Mouse (Mus musculus): ENCODE results near the gene Psma4. TPM values are rescaled to one million over a fixed set of nuclear protein-coding genes. Genes with fewer than 3 reads are reported as not detected.
"Not testable (repeated sequence)": the region's sequence is repeated elsewhere in the genome, so short reads cannot be mapped to it uniquely, and the experiment has no call there.

Psma4 gene
- polyA plus RNA-seq, 1 experiment from 2014 or later, result 256 TPM

DNA sequence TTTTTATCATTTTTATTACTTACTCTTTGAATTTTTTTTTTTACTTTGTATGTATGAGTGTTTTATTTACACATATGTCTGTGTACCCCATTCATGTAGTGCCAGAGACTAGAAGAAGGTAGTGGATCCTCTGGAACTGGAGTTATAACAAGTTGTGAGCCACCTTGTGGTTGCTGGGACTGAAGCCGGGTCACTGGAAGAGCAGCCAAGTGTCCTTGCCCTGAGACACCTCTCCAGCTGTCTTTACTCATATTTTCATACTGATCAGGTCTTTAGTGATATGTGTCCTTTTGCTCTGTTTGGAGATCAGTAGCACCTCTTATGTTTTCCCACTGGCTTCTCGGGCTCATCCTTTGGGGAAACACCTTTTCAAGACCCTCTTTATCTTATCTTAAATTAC is 6.1 kb upstream of the Psma4 start:
- Histone ChIP-seq H3K4me1 (replicated peaks) (no peaks in the 10 kb centered on the region), H3K9me3 (no peaks in the 10 kb centered on the region), H3K4me2 (no peak overlapping the region), H3K27ac (replicated peaks) (no peak overlapping the region), H3K27me3 (no peaks in the 10 kb centered on the region), H3K4me3 (no peak overlapping the region), H3K9ac (no peak overlapping the region), H3K36me3 (no peaks in the 10 kb centered on the region)
- WGBS, result 82% methylated on average over 2 of the region's 2 CpGs
- ATAC-seq (ENCODE audit: low FRiP score, low read depth), result no peak

DNA sequence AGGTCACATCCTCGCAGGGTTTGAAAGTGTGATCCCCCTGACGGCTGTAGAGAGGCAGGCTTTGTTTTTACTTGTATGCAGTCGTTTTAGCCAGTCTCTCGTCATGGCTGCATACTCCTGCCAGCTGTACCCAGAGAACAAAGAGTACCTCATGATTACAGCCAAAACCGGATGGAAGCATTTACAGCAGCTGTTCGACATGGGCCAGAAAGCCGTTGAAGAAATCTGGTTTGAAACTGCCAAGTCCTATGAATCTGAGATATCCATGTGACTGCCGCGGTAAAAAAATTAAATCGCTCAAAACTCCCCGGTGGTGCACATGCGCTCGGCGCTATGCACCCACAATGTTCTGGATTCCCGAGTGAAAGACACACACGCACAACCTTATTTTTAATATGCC is 4.3 kb upstream of the Psma4 start:
- Histone ChIP-seq H3K27me3 (no peaks in the 10 kb centered on the region), H3K9ac (no peak overlapping the region), H3K36me3 (no peaks in the 10 kb centered on the region), H3K27ac (replicated peaks) (no peak overlapping the region), H3K9me3 (no peaks in the 10 kb centered on the region), H3K4me2 (no peak overlapping the region), H3K4me1 (replicated peaks) (peaks cover 4% of the 10 kb centered on the region), H3K4me3 (no peak overlapping the region)
- 77% methylated on average over 16 of the region's 16 CpGs for WGBS
- no peak for ATAC-seq (ENCODE audit: low FRiP score, low read depth)

DNA sequence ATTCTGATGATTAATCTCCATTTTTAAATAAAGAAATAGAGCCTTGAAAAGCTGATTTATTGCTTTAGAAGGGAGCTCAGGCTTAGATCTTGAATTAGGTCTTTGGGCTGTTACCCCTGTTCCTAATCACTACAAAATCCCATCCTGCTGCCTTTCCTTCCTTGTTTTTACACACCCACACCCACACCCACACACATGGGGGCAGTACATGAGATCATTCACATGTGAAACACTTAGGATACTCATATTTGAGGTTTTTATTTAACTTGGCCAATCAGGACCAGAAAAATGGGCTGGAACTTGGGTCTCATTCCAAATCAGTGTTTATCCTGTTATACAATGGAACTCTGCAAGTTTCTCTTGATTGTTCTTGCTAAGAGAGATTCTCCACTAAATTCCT is 1.1 kb upstream of the Psma4 start:
- H3K36me3 ChIP-seq, result peaks cover 16% of the 10 kb centered on the region
- peaks cover 31% of the 10 kb centered on the region for H3K4me1 ChIP-seq (replicated peaks)
- H3K9me3 ChIP-seq, result no peaks in the 10 kb centered on the region
- no peak overlapping the region for H3K4me3 ChIP-seq
- H3K27ac ChIP-seq (replicated peaks), result no peak overlapping the region
- H3K4me2 ChIP-seq, result no peak overlapping the region
- no peak for ATAC-seq (ENCODE audit: low FRiP score, low read depth)
- no peaks in the 10 kb centered on the region for H3K27me3 ChIP-seq
- H3K9ac ChIP-seq, result no peak overlapping the region

DNA sequence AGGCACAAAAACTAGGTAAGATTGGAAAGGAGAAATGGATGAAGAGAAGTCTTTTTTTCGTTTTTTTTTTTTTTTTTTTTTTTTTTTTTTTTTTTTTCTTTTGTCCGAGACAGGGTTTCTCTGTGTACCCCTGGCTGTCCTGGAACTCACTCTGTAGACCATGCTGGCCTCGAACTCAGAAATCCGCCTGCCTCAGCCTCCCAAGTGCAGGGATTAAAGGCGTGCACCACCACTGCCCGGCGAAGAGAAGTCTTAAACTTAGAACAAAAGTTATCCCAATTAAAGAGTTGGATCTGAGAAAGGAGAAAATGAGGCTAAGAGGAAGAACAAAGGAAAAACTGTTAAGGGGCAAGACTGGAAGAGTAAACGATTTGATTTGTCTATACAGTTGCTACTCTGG is 428 bp upstream of the Psma4 start:
- H3K4me2 ChIP-seq, result peak overlapping the region; percentile 72
- H3K4me3 ChIP-seq, result peak overlapping the region; percentile 68
- peak overlapping the region; percentile 50 for H3K9ac ChIP-seq
- peaks cover 31% of the 10 kb centered on the region for H3K4me1 ChIP-seq (replicated peaks)
- not testable (repeated sequence) for ATAC-seq (ENCODE audit: low FRiP score, low read depth); H3K27me3 ChIP-seq; H3K9me3 ChIP-seq
- 52% methylated on average over 8 of the region's 8 CpGs for WGBS
- peaks cover 21% of the 10 kb centered on the region for H3K36me3 ChIP-seq
- peak overlapping the region; percentile 95 for H3K27ac ChIP-seq (replicated peaks)

DNA sequence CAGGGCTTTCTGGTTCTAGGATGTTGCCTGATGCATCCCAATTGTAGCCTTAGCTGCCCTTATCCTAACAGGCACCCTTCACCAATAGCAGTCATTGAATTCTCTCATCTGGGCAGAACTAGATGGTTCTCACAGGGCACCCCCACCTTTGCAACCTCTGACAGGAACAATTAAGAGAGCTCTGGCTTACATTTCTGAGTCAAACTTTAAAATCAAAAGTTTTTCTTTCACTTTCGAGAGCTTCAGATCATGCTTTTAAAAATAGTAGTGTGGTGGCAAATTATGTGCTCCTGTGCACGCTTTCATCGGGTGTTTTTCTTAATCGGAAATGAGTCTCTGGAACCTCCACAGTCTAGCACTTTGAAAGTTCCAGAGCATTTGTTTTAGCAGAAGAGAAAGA is 10.5 kb downstream of the Psma4 start:
- Histone ChIP-seq H3K4me3 (no peak overlapping the region), H3K36me3 (peaks cover 38% of the 10 kb centered on the region), H3K27me3 (no peaks in the 10 kb centered on the region), H3K27ac (replicated peaks) (no peak overlapping the region), H3K4me2 (no peak overlapping the region), H3K4me1 (replicated peaks) (no peaks in the 10 kb centered on the region), H3K9me3 (no peaks in the 10 kb centered on the region), H3K9ac (no peak overlapping the region)
- ATAC-seq (ENCODE audit: low FRiP score, low read depth), result no peak
- WGBS, result 94% methylated on average over 4 of the region's 4 CpGs

DNA sequence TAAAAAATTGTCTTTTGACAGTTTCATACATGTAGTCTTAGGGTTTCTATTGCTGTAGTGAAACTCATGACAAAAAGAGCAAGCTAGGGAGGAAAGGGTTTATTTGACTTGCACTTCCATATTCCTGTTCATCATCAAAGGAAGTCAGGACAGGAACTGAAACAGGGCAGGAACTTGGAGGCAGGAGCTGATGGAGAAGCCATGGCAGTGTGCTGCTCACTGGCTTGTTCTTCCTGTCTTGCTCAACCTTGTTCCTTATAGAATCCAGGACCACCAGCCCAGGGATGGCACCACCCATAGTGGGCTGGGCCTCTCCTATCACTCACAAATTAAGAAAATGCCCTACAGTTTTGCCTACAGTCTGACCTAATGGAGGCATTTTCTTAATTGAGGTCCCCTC is 13.1 kb downstream of the Psma4 start:
- Histone ChIP-seq H3K27me3 (no peaks in the 10 kb centered on the region), H3K4me3 (no peak overlapping the region), H3K4me2 (no peak overlapping the region), H3K9me3 (no peaks in the 10 kb centered on the region), H3K27ac (replicated peaks) (no peak overlapping the region), H3K9ac (no peak overlapping the region), H3K4me1 (replicated peaks) (no peaks in the 10 kb centered on the region), H3K36me3 (peaks cover 15% of the 10 kb centered on the region)
- ATAC-seq (ENCODE audit: low FRiP score, low read depth), result no peak

DNA sequence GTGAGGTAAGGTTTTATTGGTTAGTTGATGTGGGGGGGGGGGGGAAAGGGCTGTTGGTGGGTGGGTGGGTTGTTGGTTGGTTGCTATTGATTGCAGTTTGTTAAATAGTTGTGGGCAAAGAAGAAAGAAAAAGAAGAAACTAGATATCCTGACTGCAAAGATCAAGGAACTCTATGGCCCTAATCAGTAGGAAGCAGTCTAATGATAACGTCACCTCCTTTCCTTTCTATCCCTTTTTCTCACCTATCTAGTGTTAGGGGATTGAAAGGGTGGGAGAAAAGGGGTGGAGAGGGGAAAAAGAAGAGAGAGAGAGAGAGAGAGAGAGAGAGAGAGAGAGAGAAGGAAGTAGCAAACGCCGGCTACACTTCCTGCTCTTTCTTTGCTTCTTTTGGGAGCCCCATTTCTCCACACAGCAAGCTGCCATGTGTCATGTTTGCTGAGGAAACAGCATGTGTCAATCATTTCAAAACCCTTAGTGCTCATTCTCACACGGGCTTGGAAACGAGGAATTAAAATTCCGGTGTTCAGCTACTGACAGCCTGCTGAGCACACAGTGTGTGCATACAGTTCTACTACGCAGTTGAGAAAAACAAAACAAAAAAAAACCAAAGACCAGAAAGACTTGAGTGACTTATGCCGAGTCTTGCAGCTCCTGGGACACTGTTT is 19.5 kb downstream of the Psma4 start:
- H3K9me3 ChIP-seq, result no peaks in the 10 kb centered on the region
- H3K27ac ChIP-seq (replicated peaks), result no peak overlapping the region
- no peak overlapping the region for H3K4me3 ChIP-seq
- no peak overlapping the region for H3K9ac ChIP-seq
- WGBS, result 58% methylated on average over 8 of the region's 8 CpGs
- H3K36me3 ChIP-seq, result no peaks in the 10 kb centered on the region
- no peaks in the 10 kb centered on the region for H3K27me3 ChIP-seq
- no peaks in the 10 kb centered on the region for H3K4me1 ChIP-seq (replicated peaks)
- ATAC-seq (ENCODE audit: low FRiP score, low read depth), result no peak
- no peak overlapping the region for H3K4me2 ChIP-seq

DNA sequence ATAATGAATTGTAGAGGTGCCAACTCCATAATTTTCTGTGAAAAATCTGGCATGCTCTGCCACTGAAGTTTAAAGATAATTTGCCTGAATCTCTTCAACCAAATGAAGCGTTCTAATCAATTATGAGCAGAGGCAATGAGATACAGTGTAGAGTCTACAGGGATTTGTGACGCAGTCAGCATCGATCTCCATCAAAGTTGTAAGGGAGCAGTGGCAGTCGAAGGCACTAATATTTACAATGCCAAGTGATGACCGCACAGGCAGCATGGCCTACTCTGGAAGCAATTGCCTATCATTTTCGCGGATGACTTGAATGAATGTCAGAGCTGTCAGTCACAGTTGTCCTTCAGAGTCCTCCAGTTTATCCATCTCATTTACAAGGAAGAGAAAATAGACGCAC is 30.1 kb downstream of the Psma4 start, which contains the start of gene Chrna5:
Chrna5 (plus strand) TSS at position 207 of the 400 bp plus-strand sequence.
- H3K4me3 ChIP-seq, result peak within 1 kb of the TSS; percentile 48
- 0 out of 2 replicates have a peak within 1 kb of the TSS, but pooled peaks have one; percentile 3 for H3K27ac ChIP-seq (replicated peaks)
- H3K9me3 ChIP-seq, result no peaks in the 10 kb centered on the region
- peaks cover 30% of the 10 kb centered on the region for H3K4me1 ChIP-seq (replicated peaks)
- no peak for ATAC-seq (ENCODE audit: low FRiP score, low read depth)
- WGBS, result 28% methylated on average over 8 of the region's 8 CpGs
- H3K27me3 ChIP-seq, result peaks cover 14% of the 10 kb centered on the region
- H3K36me3 ChIP-seq, result no peaks in the 10 kb centered on the region
- peak within 1 kb of the TSS; percentile 85 for H3K4me2 ChIP-seq
- peak within 1 kb of the TSS; percentile 60 for H3K9ac ChIP-seq

DNA sequence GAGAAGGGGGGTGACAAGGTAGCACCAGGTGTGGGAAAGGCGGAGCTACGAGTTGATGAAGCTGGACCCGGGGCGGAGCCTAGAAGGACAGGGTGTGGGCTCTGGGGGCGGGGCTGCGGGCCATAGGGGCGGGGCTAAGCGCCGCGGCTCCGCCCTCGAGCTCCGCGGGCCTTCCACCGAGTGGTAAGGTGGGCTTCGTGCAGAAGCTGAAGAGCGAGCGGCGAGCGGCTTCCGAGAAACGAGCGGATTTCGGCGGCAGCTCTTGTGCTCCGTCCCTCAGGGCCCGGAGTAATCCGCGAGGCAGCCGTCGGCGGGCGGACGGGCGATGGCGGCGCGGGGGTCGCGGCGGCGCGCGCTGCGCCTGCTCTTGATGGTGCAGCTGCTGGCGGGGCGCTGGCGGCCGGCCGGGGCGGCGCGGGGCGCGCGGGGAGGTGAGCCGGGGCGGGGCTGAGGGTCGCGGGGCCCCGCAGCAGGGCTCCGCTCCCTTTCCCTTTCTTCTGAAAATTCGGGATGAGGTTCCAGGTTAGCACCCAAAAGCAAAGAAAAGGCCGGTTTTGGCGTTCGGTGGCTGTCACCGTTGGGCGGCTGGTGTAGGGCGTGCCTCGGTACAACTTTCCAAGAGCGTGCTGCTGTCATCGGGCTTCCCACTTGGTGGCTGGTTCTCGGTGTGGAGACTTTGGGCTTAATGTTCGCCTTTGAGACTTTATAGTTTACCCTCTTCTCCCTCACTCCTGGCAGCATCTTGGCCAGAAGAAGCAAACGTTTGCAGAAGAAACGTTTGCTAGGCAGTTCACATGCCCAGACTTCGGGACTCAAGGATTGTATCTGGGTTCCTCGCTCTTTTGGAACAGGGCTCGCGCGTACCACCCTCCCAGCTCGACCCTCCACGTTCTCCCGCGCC is 31.0 kb downstream of the Psma4 start:
- Histone ChIP-seq H3K4me1 (replicated peaks) (peaks cover 30% of the 10 kb centered on the region), H3K27ac (replicated peaks) (0 out of 2 replicates have a peak overlapping the region, but pooled peaks have one; percentile 3)
- peak; percentile 89 for ATAC-seq (ENCODE audit: low FRiP score, low read depth)

DNA sequence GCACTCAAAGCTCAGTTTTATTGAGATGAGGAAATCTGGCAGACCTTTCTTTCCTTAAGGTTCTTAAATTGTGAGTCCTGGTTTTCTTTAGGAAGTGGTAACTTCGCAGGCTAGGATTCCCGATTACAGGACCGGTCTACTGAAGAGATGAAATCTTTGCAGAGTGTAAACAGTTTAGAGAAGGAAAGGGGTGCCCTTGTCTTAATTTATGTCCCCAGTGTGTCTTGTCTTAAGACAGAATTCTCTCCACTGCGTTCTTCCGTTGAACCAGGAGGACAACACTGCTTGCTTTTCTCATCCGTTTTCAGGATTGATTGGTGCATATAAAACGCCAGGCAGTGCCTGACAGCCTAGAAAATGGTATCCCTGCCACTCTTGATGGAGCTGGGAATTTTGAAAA is 31.8 kb downstream of the Psma4 start:
- Histone ChIP-seq H3K4me3 (peak overlapping the region; percentile 48), H3K9ac (no peak overlapping the region), H3K9me3 (no peaks in the 10 kb centered on the region), H3K27ac (replicated peaks) (no peak overlapping the region), H3K27me3 (peaks cover 14% of the 10 kb centered on the region), H3K36me3 (no peaks in the 10 kb centered on the region), H3K4me2 (peak overlapping the region; percentile 85), H3K4me1 (replicated peaks) (peaks cover 30% of the 10 kb centered on the region)
- no peak for ATAC-seq (ENCODE audit: low FRiP score, low read depth)
- 7% methylated on average over 7 of the region's 7 CpGs for WGBS

More for the DNA sequence above, 31.0 kb downstream of the Psma4 start:
- under 1% methylated on average over 61 of the region's 85 CpGs for WGBS
- Histone ChIP-seq H3K36me3 (no peaks in the 10 kb centered on the region), H3K4me2 (peak overlapping the region; percentile 85), H3K4me3 (peak overlapping the region; percentile 48), H3K9ac (peak overlapping the region; percentile 60), H3K9me3 (no peaks in the 10 kb centered on the region), H3K27me3 (peaks cover 14% of the 10 kb centered on the region)

DNA sequence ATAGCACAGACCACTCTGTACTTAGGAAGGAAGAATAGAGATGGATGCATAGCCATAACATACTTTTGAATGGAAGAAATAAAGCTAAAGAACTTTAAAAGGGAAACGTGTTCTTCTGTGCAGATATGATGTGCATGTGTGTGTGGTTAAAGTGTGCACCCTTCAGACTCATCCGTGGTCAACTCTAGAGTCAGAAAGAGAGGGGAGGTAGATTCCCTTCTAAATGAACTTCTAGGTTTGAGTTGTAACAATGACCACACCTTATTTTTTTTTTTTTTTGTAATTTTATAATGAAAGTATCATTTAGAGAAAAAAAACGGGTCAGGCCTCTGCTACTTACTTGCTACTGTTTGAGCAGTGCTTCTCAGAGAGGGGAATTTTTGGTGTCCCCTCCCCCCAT is 39.8 kb downstream of the Psma4 start:
- Histone ChIP-seq H3K27me3 (no peaks in the 10 kb centered on the region), H3K4me1 (replicated peaks) (no peaks in the 10 kb centered on the region), H3K27ac (replicated peaks) (no peak overlapping the region), H3K9ac (no peak overlapping the region), H3K4me2 (no peak overlapping the region), H3K4me3 (no peak overlapping the region), H3K36me3 (no peaks in the 10 kb centered on the region), H3K9me3 (no peaks in the 10 kb centered on the region)
- ATAC-seq (ENCODE audit: low FRiP score, low read depth), result no peak
- WGBS, result 81% methylated on average over 3 of the region's 3 CpGs

DNA sequence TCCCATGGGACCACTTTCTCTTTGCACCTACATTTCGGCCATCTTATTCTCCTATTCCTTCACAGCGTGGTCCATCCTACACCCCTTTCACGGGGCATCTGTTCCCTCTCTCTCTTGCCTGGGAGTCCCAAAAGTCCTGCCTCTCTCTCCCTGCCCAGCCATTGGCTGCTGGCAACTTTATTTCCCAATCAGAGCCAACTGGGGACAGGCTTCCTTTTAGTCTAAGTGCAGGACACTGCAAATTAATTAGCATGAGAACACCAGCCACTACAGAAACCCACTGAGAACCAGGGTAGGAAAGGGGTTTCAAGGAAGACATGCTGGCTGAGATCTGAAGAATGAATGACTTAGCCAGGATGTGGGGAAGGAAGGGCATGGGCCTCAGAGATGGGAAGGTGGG is 43.8 kb downstream of the Psma4 start:
- Histone ChIP-seq H3K27ac (replicated peaks) (no peak overlapping the region), H3K27me3 (no peaks in the 10 kb centered on the region), H3K36me3 (no peaks in the 10 kb centered on the region), H3K9me3 (no peaks in the 10 kb centered on the region), H3K4me2 (no peak overlapping the region), H3K9ac (no peak overlapping the region), H3K4me1 (replicated peaks) (no peaks in the 10 kb centered on the region), H3K4me3 (no peak overlapping the region)
- 41% methylated on average over 3 of the region's 3 CpGs for WGBS
- ATAC-seq (ENCODE audit: low FRiP score, low read depth), result no peak

All from hindbrain, embryonic 15.5 days (tissue).